Mouse (Mus musculus) thymus, postnatal 25 days (tissue): Measurements from ENCODE around the gene Eif4e3.
A peak's percentile ranks its signal among the peaks of the same experiment; 100 is the strongest.

Experiments used
- DNase-seq: peaks from one replicate; pipeline ENCODE4 v3.0.0; 2022

Eif4e3 gene

GRCm38 (mm10) chr6:99620471-99620870 is 46.1 kb downstream of the Eif4e3 start:
- no peak for DNase-seq

DNA sequence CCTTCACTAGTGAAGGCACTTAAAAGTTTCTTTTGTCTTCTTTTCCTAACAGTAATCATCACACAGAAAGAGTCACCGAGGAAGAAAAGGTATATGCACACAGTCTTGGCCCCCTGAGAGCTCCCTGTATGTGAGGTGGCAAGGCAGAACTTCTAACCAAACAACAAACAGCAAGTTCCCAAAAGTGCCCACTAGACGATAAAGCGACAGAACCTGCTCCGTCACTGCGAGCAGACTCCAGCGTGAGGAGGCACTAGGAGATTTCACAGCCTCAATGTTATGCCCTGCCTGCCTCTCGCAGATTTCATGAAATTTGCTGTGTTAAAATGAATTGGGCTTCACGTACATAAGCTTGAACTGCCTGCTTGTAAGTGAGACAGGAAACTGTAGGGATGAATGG is 46.6 kb downstream of the Eif4e3 start:
- no peak for DNase-seq

- no peak for DNase-seq
Measured at GRCm38 (mm10) chr6:99619466-99619865, 47.1 kb downstream of the Eif4e3 start.

DNA sequence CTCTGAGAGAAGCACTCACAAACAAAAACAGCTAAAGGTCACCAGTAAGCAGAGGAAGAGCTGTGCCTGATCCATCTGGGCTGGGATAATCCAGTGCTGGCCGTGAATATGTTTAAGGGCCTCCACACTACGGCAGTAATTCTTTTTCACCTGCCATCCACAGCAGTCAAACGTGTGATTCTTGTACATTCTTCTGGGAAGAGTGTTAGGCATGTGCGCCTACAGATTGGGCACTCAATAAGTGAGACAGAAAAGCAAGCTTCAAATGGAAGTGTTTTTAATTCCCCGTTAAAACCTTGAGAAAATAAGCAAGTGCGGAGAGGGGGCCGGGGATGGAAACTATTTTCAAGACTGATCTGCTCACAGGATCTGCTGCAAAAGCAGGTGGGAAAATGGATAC is 48.7 kb downstream of the Eif4e3 start:
- no peak for DNase-seq

DNA sequence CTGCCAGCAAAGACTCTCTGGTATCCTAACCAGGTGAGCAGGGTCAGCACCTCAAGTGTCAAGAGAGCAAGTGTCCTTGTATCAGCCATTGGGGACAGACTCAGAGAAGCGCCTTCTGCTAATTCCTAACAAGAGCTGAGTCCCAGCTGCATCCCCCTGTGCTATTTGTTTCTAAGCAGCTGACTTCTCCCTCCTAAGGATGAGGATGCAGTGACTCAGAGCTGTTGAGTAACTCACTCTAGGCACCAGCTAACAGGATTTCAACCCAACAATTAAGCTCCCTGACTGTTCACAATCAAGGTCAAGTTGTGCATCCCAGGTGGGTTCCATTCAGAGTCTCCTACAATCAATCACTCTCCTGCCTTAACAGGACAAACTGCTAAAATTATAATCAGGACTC is 49.2 kb downstream of the Eif4e3 start:
- DNase-seq = no peak

- DNase-seq = no peak
Measured at GRCm38 (mm10) chr6:99615272-99615751, 51.3 kb downstream of the Eif4e3 start.

DNA sequence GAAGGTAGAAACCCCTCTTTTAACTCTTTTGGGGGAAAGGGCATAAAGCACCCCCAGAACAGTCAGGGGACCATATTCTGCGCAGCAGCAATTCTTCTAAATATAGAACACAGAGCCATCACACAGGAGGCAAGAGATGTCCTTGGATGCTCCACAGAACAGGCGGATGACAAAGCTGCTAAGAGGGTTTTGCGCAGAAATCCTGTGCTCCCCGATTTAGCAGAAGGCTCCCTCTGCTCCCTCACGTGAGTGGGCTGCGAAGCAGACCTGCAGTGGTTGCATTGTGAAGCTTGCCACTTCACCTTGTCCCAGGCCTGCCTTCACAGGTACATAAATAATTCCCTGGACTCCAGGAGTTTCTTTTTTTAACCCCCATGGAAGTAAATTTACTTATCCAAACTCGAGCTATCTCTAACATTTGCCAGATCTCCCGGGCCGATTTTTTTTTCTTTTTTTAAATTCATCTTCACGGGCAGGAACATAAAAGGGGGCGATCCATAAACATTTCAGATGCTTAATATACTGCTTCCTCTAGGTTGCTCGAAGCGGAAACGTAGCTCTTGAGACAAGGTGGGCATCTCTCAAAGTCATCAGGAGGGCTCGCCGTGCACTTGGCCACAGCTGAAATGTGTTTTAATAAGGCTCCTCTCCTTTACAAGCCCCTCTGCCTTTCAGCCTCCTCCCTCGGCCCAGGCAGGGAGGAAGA is 51.9 kb downstream of the Eif4e3 start:
- DNase-seq = no peak

DNA sequence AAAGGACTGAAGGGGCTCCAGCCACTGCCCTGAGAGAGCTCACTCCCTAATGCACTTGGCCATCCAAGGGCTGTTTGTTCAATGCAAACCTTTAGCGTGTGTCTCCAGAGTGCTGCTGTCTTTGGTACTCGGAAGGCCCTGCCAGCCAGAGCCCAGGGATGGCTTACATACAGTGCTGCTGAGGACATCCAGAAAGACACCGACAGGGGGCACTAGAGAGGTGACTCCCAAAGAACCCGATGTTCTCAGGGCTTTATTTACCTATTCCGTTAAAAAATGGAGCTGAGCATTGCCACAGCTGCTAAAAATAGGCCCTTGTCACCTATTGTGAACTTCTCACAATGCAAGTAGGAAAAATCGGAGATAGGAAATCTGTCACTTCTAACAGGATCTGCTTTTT is 54.7 kb downstream of the Eif4e3 start:
- DNase-seq = no peak

DNA sequence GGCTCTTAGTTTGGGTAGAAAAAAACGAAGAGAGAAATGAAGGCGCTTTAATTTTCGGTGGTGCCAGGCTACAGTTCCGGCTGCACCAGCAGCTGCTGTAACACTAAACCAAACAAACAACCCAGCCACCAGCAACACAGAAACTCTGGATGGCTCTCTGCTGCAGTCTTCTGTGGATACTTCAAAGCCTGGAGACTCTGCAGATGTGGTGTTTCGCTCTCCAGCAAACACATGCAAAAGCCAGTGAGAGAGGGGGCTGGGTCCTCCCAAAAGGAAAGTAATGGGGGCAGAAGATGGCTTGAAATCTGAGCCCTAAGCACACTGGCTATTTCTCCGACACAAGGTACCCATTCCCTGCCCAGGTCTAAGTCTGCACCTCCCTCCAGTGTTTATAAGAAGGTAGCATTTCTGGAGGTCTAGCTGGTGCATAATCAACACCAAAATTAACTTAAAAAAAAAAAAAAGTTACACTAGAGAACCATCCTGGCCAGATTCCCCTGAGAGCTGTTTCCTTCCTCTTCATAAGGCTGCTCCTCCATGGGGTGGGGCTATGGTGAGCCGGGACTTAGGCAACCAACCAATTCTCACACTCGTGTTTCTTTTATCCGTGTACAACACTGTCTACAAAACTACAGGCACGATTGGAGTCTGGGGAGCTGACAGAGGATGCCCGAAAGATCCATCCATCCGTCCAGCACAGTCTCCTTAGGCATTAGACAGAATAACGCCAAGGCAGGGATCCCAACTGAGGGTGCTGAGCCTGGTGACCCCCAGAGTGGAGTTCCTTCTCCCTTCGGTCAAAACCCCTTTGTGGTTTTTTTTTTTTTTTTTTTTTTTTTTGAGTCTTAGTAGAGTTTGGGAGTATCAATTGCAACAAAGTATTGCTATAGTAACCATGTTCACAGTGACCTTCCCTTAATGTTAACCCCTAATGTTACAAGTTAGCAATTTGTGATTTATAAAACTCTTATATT is 55.8 kb downstream of the Eif4e3 start:
- DNase-seq = peak; percentile 40

- no peak for DNase-seq
Measured at GRCm38 (mm10) chr6:99606079-99606478, 60.5 kb downstream of the Eif4e3 start.

- DNase-seq = no peak
Measured at GRCm38 (mm10) chr6:99604758-99605157, 61.8 kb downstream of the Eif4e3 start.

GRCm38 (mm10) chr6:99602434-99602833 is 64.1 kb downstream of the Eif4e3 start:
- no peak for DNase-seq

DNA sequence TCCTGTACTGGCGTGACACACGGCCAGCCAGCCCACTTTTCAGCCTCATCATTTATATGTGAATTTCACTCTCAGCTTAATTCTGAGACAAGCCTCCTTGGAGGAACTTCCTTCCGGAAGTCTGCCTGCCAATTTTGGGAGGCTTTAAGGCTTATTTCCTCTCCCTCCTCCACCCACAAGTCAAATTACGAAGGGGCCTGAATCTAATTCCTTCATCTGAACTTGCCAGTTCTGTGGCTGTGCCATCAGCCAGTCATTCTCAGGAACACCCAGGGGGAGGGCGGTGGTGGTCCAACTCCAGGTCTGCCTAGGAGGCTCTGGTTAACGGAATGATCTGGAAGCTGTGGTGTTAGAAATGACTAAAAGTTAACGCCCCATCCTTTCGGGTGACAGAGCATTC is 65.7 kb downstream of the Eif4e3 start:
- DNase-seq = no peak

DNA sequence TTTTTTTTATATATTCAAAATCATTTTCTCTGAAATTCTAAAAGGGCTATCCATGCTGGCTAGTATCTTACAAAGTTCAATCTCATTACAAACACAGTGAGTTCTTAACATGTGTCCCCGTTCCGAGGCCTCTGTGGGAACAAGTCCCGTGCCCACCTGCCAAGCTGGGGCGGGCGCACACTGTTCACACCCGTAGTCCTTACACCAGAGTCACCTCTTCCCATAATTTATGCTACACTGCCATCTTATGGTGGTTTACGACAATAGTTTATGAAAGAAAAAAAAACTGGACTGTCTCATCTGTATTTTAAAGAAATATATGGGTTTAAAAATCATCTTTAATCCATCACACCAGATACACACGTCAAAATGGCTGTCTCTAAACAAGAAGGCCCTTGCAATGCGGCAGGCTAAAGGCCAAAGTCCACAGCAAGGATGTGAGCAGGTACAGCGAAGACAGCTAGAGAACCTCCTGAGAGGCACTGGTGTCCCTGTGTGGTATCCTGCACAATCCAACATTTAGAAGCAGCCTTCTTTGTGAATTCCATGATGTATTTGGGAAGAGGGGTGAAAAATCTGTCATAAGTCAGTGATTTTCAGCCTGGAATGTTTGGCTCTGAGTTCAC is 66.3 kb downstream of the Eif4e3 start:
- peak; percentile 73 for DNase-seq

DNA sequence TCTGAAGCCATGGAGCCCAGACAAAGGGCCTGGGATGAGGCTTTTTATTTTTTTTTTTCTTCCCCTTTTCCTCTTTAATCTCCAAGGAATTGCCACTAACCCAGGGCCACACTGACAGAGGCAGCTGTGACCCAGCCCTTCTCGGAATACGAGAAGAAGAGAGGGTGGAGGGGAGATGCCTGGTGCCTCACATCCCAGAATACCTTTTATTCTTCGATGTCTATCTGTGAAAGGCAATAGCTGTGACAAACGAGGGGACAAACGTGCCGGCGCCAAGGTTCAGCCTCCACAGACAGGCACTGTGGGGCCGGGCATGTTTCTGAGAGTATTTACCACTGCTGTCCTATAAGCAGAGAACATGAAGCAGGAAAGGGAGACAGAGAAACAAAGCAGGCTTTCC is 66.9 kb downstream of the Eif4e3 start:
- DNase-seq = no peak

GRCm38 (mm10) chr6:99599229-99599628 is 67.3 kb downstream of the Eif4e3 start:
- no peak for DNase-seq

DNA sequence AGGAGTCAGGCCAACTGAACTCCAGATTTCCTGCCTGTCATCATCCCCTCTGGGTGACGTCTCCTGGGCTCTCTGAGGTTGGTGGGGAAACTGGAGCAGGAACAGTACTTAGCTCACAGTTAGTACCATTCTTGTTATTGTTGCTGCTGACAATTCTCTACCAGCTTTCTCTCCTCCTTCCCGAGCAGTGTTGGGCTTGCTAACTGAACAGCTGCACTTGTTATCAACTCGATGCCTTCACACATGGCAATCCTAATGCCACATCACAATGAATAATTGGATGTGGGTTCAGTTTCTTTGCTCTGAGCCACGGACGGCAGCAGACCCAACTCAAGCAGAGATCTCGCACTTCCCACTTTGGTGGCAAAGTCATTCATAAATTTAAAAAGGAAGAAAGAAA is 89.5 kb downstream of the Eif4e3 start:
- DNase-seq = no peak

DNA sequence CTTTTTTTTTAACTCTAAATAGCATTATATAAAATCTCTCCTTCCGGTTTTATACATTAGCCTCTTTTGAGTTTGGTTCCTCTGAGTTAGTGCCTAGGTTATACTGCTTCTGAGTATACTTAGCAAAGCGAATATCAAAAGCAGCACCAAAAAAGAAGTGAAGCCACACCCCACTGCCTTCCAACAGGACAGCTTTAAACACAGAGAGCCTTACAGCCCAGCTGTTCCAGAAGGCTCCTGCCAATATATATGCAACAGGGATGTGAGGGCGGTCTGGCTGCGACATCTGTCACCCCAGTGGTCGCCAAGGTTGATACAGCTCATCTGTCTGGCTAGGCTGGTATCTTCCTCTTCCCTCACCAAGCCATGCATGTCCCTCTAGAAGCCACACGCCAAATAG is 90.9 kb downstream of the Eif4e3 start:
- DNase-seq = no peak
